Mouse (Mus musculus): ENCODE results near the gene Tjp1. TPM values are rescaled to one million over a fixed set of nuclear protein-coding genes. Genes with fewer than 3 reads are reported as not detected.
A peak's percentile ranks its signal among the peaks of the same experiment; 100 is the strongest.

Tjp1 gene
- polyA plus RNA-seq, 1 experiment from 2014 or later = 22.3 TPM

- DNase-seq (ENCODE audit: low spot score) (no peak), ATAC-seq (ENCODE audit: low read depth) (no peak)
- H3K9ac ChIP-seq (ENCODE audit: low read depth, low read length) = no peak overlapping the region
- no peak overlapping the region for H3K27ac ChIP-seq (replicated peaks; ENCODE audit: low read depth, low read length)
- H3K36me3 ChIP-seq (ENCODE audit: control insufficient read depth, insufficient read depth, low read length) = no peaks in the 10 kb centered on the region
- no peaks in the 10 kb centered on the region for H3K27me3 ChIP-seq (replicated peaks; ENCODE audit: control insufficient read depth, insufficient read depth, low read length)
- no peaks in the 10 kb centered on the region for H3K4me1 ChIP-seq (ENCODE audit: control insufficient read depth, insufficient read depth, low read length)
- no peak overlapping the region for H3K4me2 ChIP-seq (ENCODE audit: low read depth, low read length)
- no peaks in the 10 kb centered on the region for H3K9me3 ChIP-seq (ENCODE audit: control insufficient read depth, low read length)
- H3K4me3 ChIP-seq (ENCODE audit: low read depth, low read length) = no peak overlapping the region
These were observed 126.0 kb downstream of the Tjp1 start for GRCm38 (mm10) chr7:65401622-65402021.

GRCm38 (mm10) chr7:65395891-65396290 is 131.7 kb downstream of the Tjp1 start:
- no peak for DNase-seq (ENCODE audit: low spot score)

GRCm38 (mm10) chr7:65395166-65395565 is 132.4 kb downstream of the Tjp1 start:
- H3K4me2 ChIP-seq (ENCODE audit: low read depth, low read length) = no peak overlapping the region
- no peaks in the 10 kb centered on the region for H3K36me3 ChIP-seq (ENCODE audit: control insufficient read depth, insufficient read depth, low read length)
- ATAC-seq (ENCODE audit: low read depth) = no peak
- WGBS = 47% methylated on average over 5 of the region's 5 CpGs
- no peak overlapping the region for H3K27ac ChIP-seq (replicated peaks; ENCODE audit: low read depth, low read length)
- no peaks in the 10 kb centered on the region for H3K27me3 ChIP-seq (replicated peaks; ENCODE audit: control insufficient read depth, insufficient read depth, low read length)
- no peaks in the 10 kb centered on the region for H3K9me3 ChIP-seq (ENCODE audit: control insufficient read depth, low read length)
- peaks cover 14% of the 10 kb centered on the region for H3K4me1 ChIP-seq (ENCODE audit: control insufficient read depth, insufficient read depth, low read length)
- H3K4me3 ChIP-seq (ENCODE audit: low read depth, low read length) = no peak overlapping the region
- DNase-seq (ENCODE audit: low spot score) = no peak
- H3K9ac ChIP-seq (ENCODE audit: low read depth, low read length) = no peak overlapping the region

More at GRCm38 (mm10) chr7:65395891-65396290, 131.7 kb downstream of the Tjp1 start:
- Histone ChIP-seq H3K36me3 (ENCODE audit: control insufficient read depth, insufficient read depth, low read length) (no peaks in the 10 kb centered on the region), H3K9ac (ENCODE audit: low read depth, low read length) (no peak overlapping the region), H3K9me3 (ENCODE audit: control insufficient read depth, low read length) (no peaks in the 10 kb centered on the region), H3K27me3 (replicated peaks; ENCODE audit: control insufficient read depth, insufficient read depth, low read length) (no peaks in the 10 kb centered on the region), H3K4me3 (ENCODE audit: low read depth, low read length) (no peak overlapping the region), H3K27ac (replicated peaks; ENCODE audit: low read depth, low read length) (no peak overlapping the region), H3K4me2 (ENCODE audit: low read depth, low read length) (no peak overlapping the region), H3K4me1 (ENCODE audit: control insufficient read depth, insufficient read depth, low read length) (peaks cover 14% of the 10 kb centered on the region)
- ATAC-seq (ENCODE audit: low read depth) = no peak
- WGBS = 72% methylated on average over 4 of the region's 4 CpGs

GRCm38 (mm10) chr7:65394672-65395071 is 132.9 kb downstream of the Tjp1 start:
- Histone ChIP-seq H3K9me3 (ENCODE audit: control insufficient read depth, low read length) (no peaks in the 10 kb centered on the region), H3K4me1 (ENCODE audit: control insufficient read depth, insufficient read depth, low read length) (peaks cover 14% of the 10 kb centered on the region), H3K9ac (ENCODE audit: low read depth, low read length) (no peak overlapping the region), H3K36me3 (ENCODE audit: control insufficient read depth, insufficient read depth, low read length) (no peaks in the 10 kb centered on the region), H3K4me2 (ENCODE audit: low read depth, low read length) (no peak overlapping the region), H3K4me3 (ENCODE audit: low read depth, low read length) (no peak overlapping the region), H3K27me3 (replicated peaks; ENCODE audit: control insufficient read depth, insufficient read depth, low read length) (no peaks in the 10 kb centered on the region), H3K27ac (replicated peaks; ENCODE audit: low read depth, low read length) (no peak overlapping the region)
- 25% methylated on average over 2 of the region's 2 CpGs for WGBS
- ATAC-seq (ENCODE audit: low read depth) (no peak), DNase-seq (ENCODE audit: low spot score) (no peak)

- Histone ChIP-seq H3K27ac (replicated peaks; ENCODE audit: low read depth, low read length) (no peak overlapping the region), H3K4me1 (ENCODE audit: control insufficient read depth, insufficient read depth, low read length) (peaks cover 14% of the 10 kb centered on the region), H3K4me2 (ENCODE audit: low read depth, low read length) (peak overlapping the region; percentile 44), H3K9ac (ENCODE audit: low read depth, low read length) (peak overlapping the region; percentile 48), H3K4me3 (ENCODE audit: low read depth, low read length) (peak overlapping the region; percentile 7; the same call in 1 of the 2 replicates), H3K27me3 (replicated peaks; ENCODE audit: control insufficient read depth, insufficient read depth, low read length) (no peaks in the 10 kb centered on the region), H3K9me3 (ENCODE audit: control insufficient read depth, low read length) (no peaks in the 10 kb centered on the region), H3K36me3 (ENCODE audit: control insufficient read depth, insufficient read depth, low read length) (no peaks in the 10 kb centered on the region)
- DNase-seq (ENCODE audit: low spot score) (no peak), ATAC-seq (ENCODE audit: low read depth) (no peak)
- 3% methylated on average over 11 of the region's 17 CpGs for WGBS
These were observed 133.7 kb downstream of the Tjp1 start for GRCm38 (mm10) chr7:65393704-65394452.

- no peak overlapping the region for H3K27ac ChIP-seq (replicated peaks; ENCODE audit: low read depth, low read length)
- H3K36me3 ChIP-seq (ENCODE audit: control insufficient read depth, insufficient read depth, low read length) = no peaks in the 10 kb centered on the region
- WGBS = 68% methylated on average over 9 of the region's 9 CpGs
- H3K27me3 ChIP-seq (replicated peaks; ENCODE audit: control insufficient read depth, insufficient read depth, low read length) = no peaks in the 10 kb centered on the region
- no peak overlapping the region for H3K4me2 ChIP-seq (ENCODE audit: low read depth, low read length)
- no peak for DNase-seq (ENCODE audit: low spot score)
- no peak for ATAC-seq (ENCODE audit: low read depth)
- no peak overlapping the region for H3K4me3 ChIP-seq (ENCODE audit: low read depth, low read length)
- H3K9ac ChIP-seq (ENCODE audit: low read depth, low read length) = no peak overlapping the region
- H3K4me1 ChIP-seq (ENCODE audit: control insufficient read depth, insufficient read depth, low read length) = peaks cover 14% of the 10 kb centered on the region
- H3K9me3 ChIP-seq (ENCODE audit: control insufficient read depth, low read length) = no peaks in the 10 kb centered on the region
These were observed 134.6 kb downstream of the Tjp1 start for GRCm38 (mm10) chr7:65392986-65393385.

- Histone ChIP-seq H3K27me3 (replicated peaks; ENCODE audit: control insufficient read depth, insufficient read depth, low read length) (no peaks in the 10 kb centered on the region), H3K4me3 (ENCODE audit: low read depth, low read length) (no peak overlapping the region), H3K4me1 (ENCODE audit: control insufficient read depth, insufficient read depth, low read length) (peaks cover 11% of the 10 kb centered on the region), H3K27ac (replicated peaks; ENCODE audit: low read depth, low read length) (no peak overlapping the region), H3K4me2 (ENCODE audit: low read depth, low read length) (no peak overlapping the region), H3K36me3 (ENCODE audit: control insufficient read depth, insufficient read depth, low read length) (no peaks in the 10 kb centered on the region), H3K9me3 (ENCODE audit: control insufficient read depth, low read length) (no peaks in the 10 kb centered on the region), H3K9ac (ENCODE audit: low read depth, low read length) (no peak overlapping the region)
- DNase-seq (ENCODE audit: low spot score) = no peak
- ATAC-seq (ENCODE audit: low read depth) = no peak
- WGBS = 85% methylated on average over 7 of the region's 7 CpGs
These were observed 138.0 kb downstream of the Tjp1 start for GRCm38 (mm10) chr7:65389539-65389938.

- H3K27ac ChIP-seq (replicated peaks; ENCODE audit: low read depth, low read length) = 0 out of 2 replicates have a peak overlapping the region, but pooled peaks have one; percentile 8
- no peaks in the 10 kb centered on the region for H3K36me3 ChIP-seq (ENCODE audit: control insufficient read depth, insufficient read depth, low read length)
- no peak overlapping the region for H3K9ac ChIP-seq (ENCODE audit: low read depth, low read length)
- 65% methylated on average over 8 of the region's 8 CpGs for WGBS
- DNase-seq (ENCODE audit: low spot score) (peak; percentile 24), ATAC-seq (ENCODE audit: low read depth) (no peak)
- no peaks in the 10 kb centered on the region for H3K27me3 ChIP-seq (replicated peaks; ENCODE audit: control insufficient read depth, insufficient read depth, low read length)
- no peaks in the 10 kb centered on the region for H3K9me3 ChIP-seq (ENCODE audit: control insufficient read depth, low read length)
- 0 out of 2 replicates have a peak, but pooled peaks cover under 1% of the 10 kb centered on the region for H3K4me1 ChIP-seq (ENCODE audit: control insufficient read depth, insufficient read depth, low read length)
- H3K4me2 ChIP-seq (ENCODE audit: low read depth, low read length) = no peak overlapping the region
- no peak overlapping the region for H3K4me3 ChIP-seq (ENCODE audit: low read depth, low read length)
These were observed 139.2 kb downstream of the Tjp1 start for GRCm38 (mm10) chr7:65388243-65389013.
